ENCODE assay signal across 21 mouse cellular contexts in the genomic region with DNA sequence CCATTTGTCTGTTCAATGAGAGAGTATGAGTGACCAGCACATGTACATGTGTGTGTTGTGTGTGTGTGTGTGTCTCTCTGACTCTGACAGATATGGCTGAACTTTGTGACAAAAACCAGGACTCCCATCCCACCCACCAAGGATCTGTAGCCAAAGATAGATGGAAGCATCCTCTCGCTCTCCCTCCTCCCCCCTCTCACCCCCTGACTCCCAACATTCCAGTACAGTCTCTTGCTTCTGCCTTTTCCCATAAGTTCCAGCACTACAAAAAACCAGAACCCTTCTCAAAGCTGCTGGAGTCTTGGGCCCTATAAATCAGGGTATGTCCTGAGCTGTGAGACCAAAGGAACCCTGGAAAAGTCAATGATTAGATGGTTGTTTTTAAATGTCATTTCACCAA. TPM values are rescaled to one million over a fixed set of nuclear protein-coding genes. Genes with fewer than 3 reads are reported as not detected.
"Had no signal": no experiment of that assay in that cellular context is flagged by ENCODE, and none has a peak within 500 bp of the region (broad histone marks: within the 10 kb centered on the region; RNA-seq: fewer than 3 reads in every experiment).

No protein-coding gene starts in this region.

- H3K27me3 ChIP-seq: lung, embryonic 15.5 days; midbrain, embryonic 13.5 days; midbrain, embryonic 15.5 days; neural tube, embryonic 12.5 days; stomach, embryonic 15.5 days had no signal

- ATAC-seq: liver, postnatal 0 days; lung, postnatal 0 days; midbrain, embryonic 13.5 days; midbrain, embryonic 15.5 days had no signal

- H3K4me1 ChIP-seq: lung, embryonic 15.5 days; megakaryocyte, embryonic 14.5 days; midbrain, embryonic 13.5 days; midbrain, embryonic 15.5 days; neural tube, embryonic 12.5 days; stomach, embryonic 15.5 days had no signal

- H3K9me3 ChIP-seq: lung, embryonic 15.5 days; midbrain, embryonic 13.5 days; midbrain, embryonic 15.5 days; neural tube, embryonic 12.5 days; stomach, embryonic 15.5 days had no signal

- H3K27ac ChIP-seq: lung, embryonic 15.5 days; macrophage; midbrain, embryonic 13.5 days; midbrain, embryonic 15.5 days; neural tube, embryonic 12.5 days; stomach, embryonic 15.5 days; stomach, postnatal 0 days had no signal

- H3K4me2 ChIP-seq: lung, embryonic 15.5 days; midbrain, embryonic 11.5 days; midbrain, embryonic 13.5 days; midbrain, embryonic 15.5 days; neural tube, embryonic 12.5 days; stomach, embryonic 15.5 days had no signal

- H3K36me3 ChIP-seq: lung, embryonic 15.5 days; midbrain, embryonic 13.5 days; midbrain, embryonic 15.5 days; neural tube, embryonic 12.5 days; stomach, embryonic 15.5 days had no signal

- H3K9ac ChIP-seq: liver, postnatal 0 days; lung, embryonic 15.5 days; midbrain, embryonic 13.5 days; midbrain, embryonic 15.5 days; neural tube, embryonic 12.5 days; stomach, embryonic 15.5 days had no signal

- DNase-seq: liver, postnatal 0 days; lung, adult 2 months; lung, postnatal 14 days; lung, postnatal 36 days; right cerebral cortex, postnatal 14 days; thymus, adult 2 months; thymus, postnatal 25 days; thymus, postnatal 4 days had no signal

- H3K4me3 ChIP-seq: lung, embryonic 15.5 days; megakaryocyte, embryonic 14.5 days; midbrain, embryonic 13.5 days; midbrain, embryonic 15.5 days; neural tube, embryonic 12.5 days; stomach, embryonic 15.5 days had no signal

RNA-seq across cellular contexts. Expression of a gene that starts 19.5 kb away (rescaled TPM):
- polyA plus RNA-seq: macrophage had no signal

RNA-seq across cellular contexts. Expression of a gene that starts 22.8 kb away (rescaled TPM):
- polyA plus RNA-seq: liver, postnatal 0 days; macrophage; midbrain, embryonic 11.5 days; midbrain, embryonic 13.5 days; midbrain, embryonic 15.5 days; midbrain, postnatal 0 days; neural tube, embryonic 12.5 days; neural tube, embryonic 14.5 days; spleen, adult 2 months; stomach, embryonic 15.5 days; thymus, adult 2 months had no signal
